19 mouse cellular contexts compared by ENCODE assay signal in genomic region chr17:85541258-85541777, GRCm38 (mm10).
"Had no signal": no experiment of that assay in that cellular context is flagged by ENCODE, and none has a peak within 500 bp of the region (broad histone marks: within the 10 kb centered on the region; RNA-seq: fewer than 3 reads in every experiment).

No protein-coding gene starts in this region.

- ATAC-seq: midbrain, embryonic 16.5 days had no signal

- H3K9ac ChIP-seq: lung, embryonic 14.5 days; midbrain, embryonic 12.5 days; neural tube, embryonic 13.5 days; neural tube, embryonic 15.5 days had no signal

- H3K9me3 ChIP-seq: midbrain, embryonic 10.5 days; midbrain, embryonic 12.5 days had no signal

- H3K4me3 ChIP-seq: midbrain, embryonic 10.5 days; midbrain, embryonic 12.5 days; myocyte; neural tube, embryonic 13.5 days; neural tube, embryonic 15.5 days had no signal

- H3K27me3 ChIP-seq: midbrain, embryonic 12.5 days; neural tube, embryonic 13.5 days; neural tube, embryonic 15.5 days had no signal

- H3K4me2 ChIP-seq: lung, embryonic 14.5 days; midbrain, embryonic 12.5 days; neural tube, embryonic 13.5 days; neural tube, embryonic 15.5 days had no signal

- H3K36me3 ChIP-seq: midbrain, embryonic 10.5 days; midbrain, embryonic 12.5 days; neural tube, embryonic 13.5 days; neural tube, embryonic 15.5 days had no signal

- H3K4me1 ChIP-seq: midbrain, embryonic 10.5 days; midbrain, embryonic 12.5 days; neural tube, embryonic 13.5 days; neural tube, embryonic 15.5 days had no signal

- DNase-seq: lung, adult 18-20 months; lung, embryonic 14.5 days; lung, postnatal 10 days; lung, postnatal 4 days; midbrain, embryonic 14.5 days; retina, postnatal 1 day; right cerebral cortex, adult 18-20 months; right cerebral cortex, postnatal 25 days; right cerebral cortex, postnatal 4 days; spleen, adult 18-20 months; thymus, adult 2 months; thymus, postnatal 25 days; thymus, postnatal 4 days had no signal

- H3K27ac ChIP-seq: midbrain, embryonic 10.5 days; midbrain, embryonic 12.5 days; neural tube, embryonic 13.5 days; neural tube, embryonic 15.5 days had no signal
